In genomic region chr17:6808521-6809165, GRCm38 (mm10) we compare ENCODE assay signal across 11 mouse cellular contexts. TPM values are rescaled to one million over a fixed set of nuclear protein-coding genes. Genes with fewer than 3 reads are reported as not detected.
DNase-seq lines count a peak whose midpoint lies in the region; ATAC-seq and TF ChIP-seq lines count a peak whose summit lies in the region.
"Had no signal": no experiment of that assay in that cellular context is flagged by ENCODE, and none has a peak within 500 bp of the region (broad histone marks: within the 10 kb centered on the region; RNA-seq: fewer than 3 reads in every experiment).

No protein-coding gene starts in this region.

- peak; percentile 15 for DNase-seq in kidney, postnatal 0 days (ENCODE audit: low spot score)
- no peak for DNase-seq in kidney, postnatal 10 days
- DNase-seq in 3T3-L1 (ENCODE audit: low read depth, low spot score), result peak; percentile 73
- DNase-seq in NIH3T3 (ENCODE audit: low read depth), result peak; percentile 41
- no peak for DNase-seq in spleen, postnatal 14 days (ENCODE audit: low spot score in 2 of 2)
- DNase-seq: adrenal gland, adult 2 months; cerebellum, adult 9-10 months; lung, embryonic 14.5 days had no signal

- no peaks in the 10 kb centered on the region for H3K27me3 ChIP-seq in kidney, postnatal 0 days (ENCODE audit: insufficient read depth, low read length)
- no peaks in the 10 kb centered on the region for H3K27me3 ChIP-seq in limb, embryonic 15.5 days

- peaks cover 23% of the 10 kb centered on the region; the same call in 1 of the 2 replicates for H3K4me1 ChIP-seq in kidney, postnatal 0 days (replicated peaks; ENCODE audit: insufficient read depth, low read length)
- peaks cover 20% of the 10 kb centered on the region for H3K4me1 ChIP-seq in limb, embryonic 15.5 days

- TF ChIP-seq CTCF in kidney, postnatal 0 days (IDR thresholded peaks at IDR 0.05; ENCODE audit: low read depth), result no peak

- H3K4me3 ChIP-seq in kidney, postnatal 0 days (replicated peaks; ENCODE audit: low read depth, low read length), result no peak overlapping the region
- no peak overlapping the region for H3K4me3 ChIP-seq in limb, embryonic 15.5 days
- H3K4me3 ChIP-seq: erythroblast, embryonic 14.5 days had no signal

- no peak overlapping the region for H3K9ac ChIP-seq in kidney, postnatal 0 days (ENCODE audit: low read depth, low read length)
- H3K9ac ChIP-seq in limb, embryonic 15.5 days, result no peak overlapping the region
- H3K9ac ChIP-seq: lung, embryonic 14.5 days had no signal

- H3K27ac ChIP-seq in kidney, postnatal 0 days, result peak overlapping the region; percentile 60
- H3K27ac ChIP-seq in limb, embryonic 15.5 days, result peak overlapping the region; percentile 80

- no peaks in the 10 kb centered on the region for H3K36me3 ChIP-seq in kidney, postnatal 0 days (ENCODE audit: insufficient read depth, low read length)
- H3K36me3 ChIP-seq in limb, embryonic 15.5 days, result no peaks in the 10 kb centered on the region

- H3K4me2 ChIP-seq in kidney, postnatal 0 days (ENCODE audit: low read length), result no peak overlapping the region
- no peak overlapping the region for H3K4me2 ChIP-seq in limb, embryonic 15.5 days
- H3K4me2 ChIP-seq: lung, embryonic 14.5 days had no signal

- no peaks in the 10 kb centered on the region for H3K9me3 ChIP-seq in kidney, postnatal 0 days (replicated peaks; ENCODE audit: low read length)
- no peaks in the 10 kb centered on the region for H3K9me3 ChIP-seq in limb, embryonic 15.5 days

- no peak for ATAC-seq in kidney, postnatal 0 days (replicated peaks; ENCODE audit: low FRiP score, low read depth)
- no peak for ATAC-seq in limb, embryonic 15.5 days (ENCODE audit: insufficient number of reproducible peaks, low FRiP score, low TSS enrichment, low read depth)
- no peak for ATAC-seq in megakaryocyte, adult 5-6 weeks (ENCODE audit: poor library complexity, severe bottlenecking)

- WGBS in kidney, postnatal 0 days, result 72% methylated on average over 8 of the region's 8 CpGs
- WGBS in limb, embryonic 15.5 days, result 61% methylated on average over 8 of the region's 8 CpGs

RNA-seq across cellular contexts. Expression of gene Ezr, which starts 26.1 kb away (rescaled TPM):
- polyA plus RNA-seq in kidney, postnatal 0 days (2015; fragmentation: Nextera tagmentation; extraction: Ambion mirVana), result 281 and 313 TPM in 2 replicates
- polyA plus RNA-seq in limb, embryonic 15.5 days (2015; fragmentation: Nextera tagmentation; extraction: Ambion mirVana), result 114 and 115 TPM in 2 replicates
- 45.8 and 49.8 TPM in 2 replicates for total RNA-seq in megakaryocyte, adult 5-6 weeks (2015)
- total RNA-seq in megakaryocyte, adult 5-6 weeks (2017), result 130 and 175 TPM in 2 replicates

Comparison
In these comparisons a context has a peak if more than half of its experiments do, and no peak if none do; other contexts are left out.
1. DNase-seq: peak in kidney, postnatal 0 days (single experiment), 3T3-L1 (single experiment) and NIH3T3 (single experiment); none in kidney, postnatal 10 days (single experiment) and spleen, postnatal 14 days (0 of 2).